Mouse (Mus musculus) heart, embryonic 12.5 days (tissue): ENCODE measurements around the gene Rs1. TPM values are rescaled to one million over a fixed set of nuclear protein-coding genes. Genes with fewer than 3 reads are reported as not detected.
"Not testable (repeated sequence)": the region's sequence is repeated elsewhere in the genome, so short reads cannot be mapped to it uniquely, and the experiment has no call there.

Experiments used
- ATAC-seq: fragments of 200-750 bp; cut with Nextera tagmentation; 2 replicates; pipeline ENCODE4 v1.8.0; 2017; ENCODE audit warnings: moderate TSS enrichment, moderate library complexity; ENCODE audit not compliant: insufficient number of reproducible peaks, low FRiP score
- H3K27ac ChIP-seq: fragments of 300-500 bp; sonication (generic); 2 replicates; pipeline ENCODE4 v1.5.1; 2016; ENCODE audit warnings: mild to moderate bottlenecking, moderate library complexity; ENCODE audit not compliant: poor library complexity, severe bottlenecking
- H3K27me3 ChIP-seq: fragments of 300-500 bp; sonication (generic); replicated peaks from 2 replicates; pipeline ENCODE4 v1.6.1; 2016; ENCODE audit warnings: mild to moderate bottlenecking, moderate library complexity
- H3K36me3 ChIP-seq: fragments of 300-500 bp; sonication (generic); 2 replicates; pipeline ENCODE4 v1.6.1; 2016; ENCODE audit warnings: mild to moderate bottlenecking, moderate library complexity
- H3K4me1 ChIP-seq: fragments of 300-500 bp; sonication (generic); replicated peaks from 2 replicates; pipeline ENCODE4 v1.6.1; 2016; ENCODE audit warnings: mild to moderate bottlenecking
- H3K4me2 ChIP-seq: fragments of 300-500 bp; sonication (generic); 2 replicates; pipeline ENCODE4 v1.6.1; 2016; ENCODE audit warnings: mild to moderate bottlenecking, moderate library complexity
- H3K4me3 ChIP-seq: fragments of 300-500 bp; sonication (generic); 2 replicates; pipeline ENCODE4 v1.5.1; 2016; ENCODE audit warnings: mild to moderate bottlenecking
- H3K9ac ChIP-seq: fragments of 300-500 bp; sonication (generic); 2 replicates; pipeline ENCODE4 v1.6.1; 2016; ENCODE audit warnings: mild to moderate bottlenecking, moderate library complexity
- H3K9me3 ChIP-seq: fragments of 300-500 bp; sonication (generic); replicated peaks from 2 replicates; pipeline ENCODE4 v1.6.1; 2016; ENCODE audit warnings: mild to moderate bottlenecking, moderate library complexity
- WGBS: fragments of 180-500 bp; shearing (Covaris S2); methylation state at CpG from one replicate; pipeline ENCODE4 v1.1.7; 2016; 5-methylcytosine and 5-hydroxymethylcytosine counted together
- polyA plus RNA-seq: library from polyadenylated mRNA; unstranded; fragments of >200 nt; fragmentation: Nextera tagmentation; extraction: Ambion mirVana; gene quantifications from 2 replicates; pipeline ENCODE4 v1.2.1, GENCODE M21; 2016

Gene Rs1
- not detected in 2 replicates for polyA plus RNA-seq

- H3K9ac ChIP-seq = no peak within 1 kb of the TSS
- H3K9me3 ChIP-seq = no peaks in the 10 kb centered on the region
- H3K27ac ChIP-seq = no peak within 1 kb of the TSS
- no peak for ATAC-seq
- H3K4me3 ChIP-seq = peak within 1 kb of the TSS; percentile 61; the same call in 1 of the 2 replicates
- H3K27me3 ChIP-seq = no peaks in the 10 kb centered on the region
- no peak within 1 kb of the TSS for H3K4me2 ChIP-seq
- no peaks in the 10 kb centered on the region; the same call in 1 of the 2 replicates for H3K4me1 ChIP-seq
- 88% methylated on average over 2 of the region's 2 CpGs for WGBS
- H3K36me3 ChIP-seq = no peaks in the 10 kb centered on the region
Measured at GRCm38 (mm10) chrX:160767713-160768112, at the start of gene Rs1. Rs1 (plus strand) TSS chrX:160768013.

DNA sequence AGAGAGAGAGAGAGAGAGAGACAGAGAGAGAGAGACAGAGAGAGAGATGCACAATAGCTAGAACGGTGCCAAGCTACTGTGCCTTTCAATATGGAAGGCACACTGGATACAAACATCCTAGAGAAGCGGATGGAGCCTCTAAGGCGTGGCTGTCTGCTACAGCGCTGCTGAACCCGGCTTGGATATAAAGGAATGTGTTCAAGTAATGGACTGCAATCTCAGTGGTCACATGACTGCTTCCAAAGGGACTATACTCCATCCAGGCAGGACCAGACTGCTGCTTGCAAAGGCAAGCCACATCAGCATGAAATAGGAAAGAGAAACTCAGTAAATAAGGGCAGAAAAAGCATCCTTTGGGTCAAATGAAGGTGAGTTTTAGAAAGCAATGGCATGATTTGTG is 32.2 kb upstream of the Rs1 start, which contains the start of gene Ppef1:
Gene Ppef1 (minus strand): TSS at position 116 of the 400 bp plus-strand sequence.
- H3K4me1 ChIP-seq = no peaks in the 10 kb centered on the region
- no peak within 1 kb of the TSS for H3K4me2 ChIP-seq
- ATAC-seq = no peak
- WGBS = 77% methylated on average over 5 of the region's 5 CpGs
- no peaks in the 10 kb centered on the region for H3K9me3 ChIP-seq
- H3K4me3 ChIP-seq = no peak within 1 kb of the TSS
- H3K9ac ChIP-seq = no peak within 1 kb of the TSS
- H3K36me3 ChIP-seq = no peaks in the 10 kb centered on the region
- H3K27me3 ChIP-seq = no peaks in the 10 kb centered on the region
- no peak within 1 kb of the TSS for H3K27ac ChIP-seq

DNA sequence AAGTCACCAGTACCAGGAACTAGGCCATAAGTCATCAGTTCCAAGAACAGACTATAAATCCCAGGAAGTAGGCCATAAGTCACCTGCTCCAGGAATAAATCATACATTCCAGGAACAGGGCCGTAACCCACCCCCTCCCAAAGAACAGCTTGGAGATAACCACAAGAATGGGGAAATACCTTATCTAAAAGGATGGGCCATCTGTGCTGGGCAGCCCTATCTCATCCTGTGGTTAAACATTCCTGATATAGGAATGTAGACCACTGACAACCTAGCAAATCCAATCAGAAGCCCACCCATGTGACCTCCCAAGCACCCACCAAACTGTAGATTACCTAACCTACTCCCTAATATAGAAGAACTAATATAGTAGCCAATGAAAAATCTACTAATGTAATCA is 22.4 kb upstream of the Rs1 start:
- Histone ChIP-seq H3K9ac (no peak overlapping the region), H3K27ac (no peak overlapping the region), H3K36me3 (no peaks in the 10 kb centered on the region), H3K9me3 (no peaks in the 10 kb centered on the region), H3K27me3 (no peaks in the 10 kb centered on the region), H3K4me1 (no peaks in the 10 kb centered on the region), H3K4me2 (no peak overlapping the region), H3K4me3 (no peak overlapping the region)
- ATAC-seq = no peak
- WGBS = 67% methylated on average over 1 of the region's 1 CpGs

- 51% methylated on average over 1 of the region's 1 CpGs for WGBS
- Histone ChIP-seq H3K9ac (no peak overlapping the region), H3K4me2 (no peak overlapping the region), H3K36me3 (no peaks in the 10 kb centered on the region), H3K27me3 (no peaks in the 10 kb centered on the region), H3K4me1 (no peaks in the 10 kb centered on the region), H3K27ac (no peak overlapping the region), H3K9me3 (no peaks in the 10 kb centered on the region), H3K4me3 (no peak overlapping the region)
- ATAC-seq = no peak
Measured at GRCm38 (mm10) chrX:160748653-160749052, 19.2 kb upstream of the Rs1 start.

- H3K4me2 ChIP-seq = no peak overlapping the region
- H3K27ac ChIP-seq = no peak overlapping the region
- 91% methylated on average over 8 of the region's 8 CpGs for WGBS
- no peak overlapping the region for H3K4me3 ChIP-seq
- no peaks in the 10 kb centered on the region for H3K9me3 ChIP-seq
- H3K4me1 ChIP-seq = no peaks in the 10 kb centered on the region
- no peaks in the 10 kb centered on the region for H3K27me3 ChIP-seq
- H3K36me3 ChIP-seq = no peaks in the 10 kb centered on the region
- no peak overlapping the region for H3K9ac ChIP-seq
- ATAC-seq = no peak
Measured at GRCm38 (mm10) chrX:160750808-160751207, 17.0 kb upstream of the Rs1 start.

GRCm38 (mm10) chrX:160765389-160766232 is 2.2 kb upstream of the Rs1 start:
- Histone ChIP-seq H3K36me3 (no peaks in the 10 kb centered on the region), H3K9ac (peak overlapping the region; percentile 48; the same call in 1 of the 2 replicates), H3K4me3 (peak overlapping the region; percentile 61), H3K9me3 (no peaks in the 10 kb centered on the region), H3K4me1 (no peaks in the 10 kb centered on the region; the same call in 1 of the 2 replicates), H3K27me3 (no peaks in the 10 kb centered on the region), H3K27ac (no peak overlapping the region), H3K4me2 (peak overlapping the region; percentile 57)
- peak; percentile 95 for ATAC-seq
- 25% methylated on average over 30 of the region's 30 CpGs for whole genome bisulfite sequencing

GRCm38 (mm10) chrX:160766233-160766616 is 1.6 kb upstream of the Rs1 start:
- ATAC-seq = peak; percentile 86
- H3K4me3 ChIP-seq = peak overlapping the region; percentile 61
- WGBS = 21% methylated on average over 15 of the region's 15 CpGs
- H3K27me3 ChIP-seq = no peaks in the 10 kb centered on the region
- H3K36me3 ChIP-seq = no peaks in the 10 kb centered on the region
- no peaks in the 10 kb centered on the region; the same call in 1 of the 2 replicates for H3K4me1 ChIP-seq
- peak overlapping the region; percentile 57 for H3K4me2 ChIP-seq
- H3K27ac ChIP-seq = 0 out of 2 replicates have a peak overlapping the region, but pooled peaks have one; percentile 16
- H3K9ac ChIP-seq = peak overlapping the region; percentile 48
- no peaks in the 10 kb centered on the region for H3K9me3 ChIP-seq

GRCm38 (mm10) chrX:160769622-160770021 is 1.8 kb downstream of the Rs1 start:
- H3K36me3 ChIP-seq, ATAC-seq, H3K9me3 ChIP-seq, H3K27ac ChIP-seq, H3K4me1 ChIP-seq, H3K4me2 ChIP-seq, H3K9ac ChIP-seq, H3K27me3 ChIP-seq, H3K4me3 ChIP-seq: not testable (repeated sequence)
- WGBS = 79% methylated on average over 5 of the region's 5 CpGs

DNA sequence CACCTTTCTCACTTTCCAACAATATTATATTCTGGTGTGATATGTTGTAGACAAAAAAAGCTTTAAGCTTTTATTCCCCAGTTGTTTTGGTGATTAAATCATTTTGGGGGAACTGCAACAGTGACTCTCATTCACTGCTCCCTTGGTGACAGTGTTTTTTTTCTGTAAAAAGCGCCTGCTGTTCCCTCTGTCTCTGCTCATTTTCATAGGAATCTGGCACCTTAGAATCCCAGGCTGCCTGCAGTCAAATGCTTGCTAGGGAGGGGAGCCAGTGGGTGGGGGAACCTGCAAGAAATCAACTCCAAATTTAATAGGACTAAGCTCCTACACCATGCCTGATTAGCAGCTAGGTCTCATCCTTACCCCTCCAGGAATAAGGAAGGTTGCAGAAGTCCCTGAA is 5.2 kb downstream of the Rs1 start:
- Histone ChIP-seq H3K4me3 (no peak overlapping the region), H3K27ac (no peak overlapping the region), H3K9ac (no peak overlapping the region), H3K36me3 (no peaks in the 10 kb centered on the region), H3K4me1 (no peaks in the 10 kb centered on the region; the same call in 1 of the 2 replicates), H3K4me2 (no peak overlapping the region), H3K9me3 (no peaks in the 10 kb centered on the region), H3K27me3 (no peaks in the 10 kb centered on the region)
- WGBS = 30% methylated on average over 1 of the region's 1 CpGs
- ATAC-seq = no peak

DNA sequence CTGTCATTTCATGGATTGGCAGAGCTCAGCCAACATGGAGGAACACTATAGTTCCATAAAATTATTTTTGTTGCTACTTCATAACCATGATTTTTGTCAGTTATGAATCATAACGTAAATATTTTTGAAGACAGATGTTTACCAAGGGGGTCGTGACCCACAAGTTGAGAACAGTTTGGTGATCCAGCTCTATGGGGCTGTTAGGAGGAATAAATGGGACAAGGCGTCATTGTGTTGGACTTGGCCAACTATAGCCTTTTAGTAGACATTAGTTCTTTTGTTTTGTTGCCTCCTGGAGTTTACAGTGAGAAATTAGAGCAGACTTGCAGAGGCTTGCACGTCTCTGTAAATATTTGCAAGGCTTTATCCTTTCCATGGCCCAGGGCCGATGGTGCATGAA is 14.5 kb downstream of the Rs1 start:
- no peak overlapping the region for H3K4me3 ChIP-seq
- no peaks in the 10 kb centered on the region for H3K9me3 ChIP-seq
- H3K4me2 ChIP-seq = no peak overlapping the region
- H3K36me3 ChIP-seq = no peaks in the 10 kb centered on the region
- no peak overlapping the region for H3K27ac ChIP-seq
- H3K27me3 ChIP-seq = 0 out of 2 replicates have a peak, but pooled peaks cover 3% of the 10 kb centered on the region
- H3K4me1 ChIP-seq = no peaks in the 10 kb centered on the region
- no peak overlapping the region for H3K9ac ChIP-seq
- ATAC-seq = no peak
- WGBS = 83% methylated on average over 5 of the region's 5 CpGs

DNA sequence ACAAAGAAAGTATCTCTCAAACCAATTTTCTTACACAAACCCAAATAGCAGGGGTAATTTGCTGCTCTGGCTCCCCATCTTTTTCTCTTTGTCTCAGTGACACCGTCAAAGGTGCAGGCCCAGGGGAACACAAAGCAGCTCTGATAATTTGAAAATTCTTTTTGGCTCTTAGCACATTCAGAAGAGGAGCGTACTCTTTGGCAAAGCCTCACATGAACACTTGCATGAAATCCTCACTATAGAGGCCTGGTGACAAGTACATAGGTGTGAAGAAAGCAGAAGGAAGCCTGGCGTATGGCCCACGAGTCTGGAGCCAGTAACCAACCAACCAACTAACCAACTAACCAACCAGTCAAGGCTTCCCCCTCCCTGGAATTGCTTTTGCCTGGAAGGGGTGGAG is 27.1 kb downstream of the Rs1 start:
- no peak overlapping the region for H3K9ac ChIP-seq
- no peaks in the 10 kb centered on the region for H3K4me1 ChIP-seq
- no peaks in the 10 kb centered on the region for H3K9me3 ChIP-seq
- H3K4me2 ChIP-seq = no peak overlapping the region
- H3K27me3 ChIP-seq = no peaks in the 10 kb centered on the region
- H3K27ac ChIP-seq = no peak overlapping the region
- WGBS = 71% methylated on average over 4 of the region's 4 CpGs
- ATAC-seq = no peak
- H3K36me3 ChIP-seq = no peaks in the 10 kb centered on the region
- H3K4me3 ChIP-seq = no peak overlapping the region
